Mouse (Mus musculus): ENCODE measurements at regions not wholly inside any gene's neighbourhood (a gene's known extent, or its start where the extent isn't known, plus 50 kb on each side); places are given as distances from the start of the nearest gene placed in this dataset.

DNA sequence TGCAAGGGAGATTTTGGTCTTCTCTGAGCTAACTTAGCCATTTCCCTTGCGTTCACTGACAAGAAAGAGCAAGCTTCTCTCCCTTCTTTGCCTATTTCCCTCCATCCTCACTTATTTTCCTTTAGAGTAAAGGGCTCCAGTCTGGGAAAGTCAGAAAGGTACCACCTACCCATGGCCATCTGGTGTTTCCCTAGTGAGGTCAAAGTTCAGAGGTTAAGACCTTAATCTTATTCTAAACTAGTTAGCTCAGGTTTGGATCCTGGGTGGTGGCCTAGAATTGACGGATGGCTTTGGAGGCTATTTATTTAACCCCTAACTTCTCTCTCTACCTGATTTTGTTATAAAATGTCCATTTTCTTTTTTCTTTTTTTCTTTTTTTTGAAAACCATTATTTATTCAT lies 472.6 kb upstream of the Sall1 start:
- H3K4me2 ChIP-seq (ENCODE audit: low read depth, low read length), result no peak overlapping the region
- no peak overlapping the region for H3K9ac ChIP-seq (ENCODE audit: low read depth, low read length)
- H3K4me3 ChIP-seq (ENCODE audit: low read depth, low read length), result no peak overlapping the region
- no peaks in the 10 kb centered on the region for H3K9me3 ChIP-seq (replicated peaks; ENCODE audit: control insufficient read depth, low read length)
- ATAC-seq (ENCODE audit: low read depth), result no peak
- 69% methylated on average over 2 of the region's 2 CpGs for WGBS (ENCODE audit: insufficient replicate concordance)
- no peaks in the 10 kb centered on the region for H3K4me1 ChIP-seq (ENCODE audit: control insufficient read depth, low read depth, low read length)
- no peaks in the 10 kb centered on the region for H3K27me3 ChIP-seq (ENCODE audit: control insufficient read depth, insufficient read depth, low read depth, low read length)
- H3K36me3 ChIP-seq (ENCODE audit: control insufficient read depth, insufficient read depth), result no peaks in the 10 kb centered on the region
- H3K27ac ChIP-seq (ENCODE audit: low read length), result no peak overlapping the region

DNA sequence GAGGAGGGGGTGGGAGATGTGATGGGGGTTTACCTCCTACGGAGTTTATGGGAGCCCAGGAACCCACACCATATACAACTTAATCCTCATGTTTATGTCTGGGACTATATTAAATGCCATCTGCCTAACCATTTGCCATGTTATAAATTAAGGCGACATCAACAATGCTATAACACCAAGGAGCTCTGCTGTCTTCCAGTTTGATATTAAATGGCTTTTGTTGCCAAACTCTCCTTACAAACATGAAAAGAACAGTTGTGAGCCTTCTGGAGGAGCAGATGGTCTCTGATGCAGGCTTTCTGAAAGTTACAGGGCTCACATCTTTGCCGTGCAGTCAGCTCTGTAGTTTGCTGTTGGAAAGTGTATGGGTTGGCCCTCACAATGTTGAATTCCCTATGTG lies 470.3 kb upstream of the Sall1 start:
- Histone ChIP-seq H3K4me2 (ENCODE audit: low read depth, low read length) (no peak overlapping the region), H3K36me3 (ENCODE audit: control insufficient read depth, insufficient read depth) (no peaks in the 10 kb centered on the region), H3K4me1 (ENCODE audit: control insufficient read depth, low read depth, low read length) (no peaks in the 10 kb centered on the region), H3K27ac (ENCODE audit: low read length) (no peak overlapping the region), H3K4me3 (ENCODE audit: low read depth, low read length) (no peak overlapping the region), H3K9me3 (replicated peaks; ENCODE audit: control insufficient read depth, low read length) (no peaks in the 10 kb centered on the region), H3K27me3 (ENCODE audit: control insufficient read depth, insufficient read depth, low read depth, low read length) (no peaks in the 10 kb centered on the region), H3K9ac (ENCODE audit: low read depth, low read length) (no peak overlapping the region)
- 53% methylated on average over 3 of the region's 3 CpGs for WGBS (ENCODE audit: insufficient replicate concordance)
- no peak for ATAC-seq (ENCODE audit: low read depth)

DNA sequence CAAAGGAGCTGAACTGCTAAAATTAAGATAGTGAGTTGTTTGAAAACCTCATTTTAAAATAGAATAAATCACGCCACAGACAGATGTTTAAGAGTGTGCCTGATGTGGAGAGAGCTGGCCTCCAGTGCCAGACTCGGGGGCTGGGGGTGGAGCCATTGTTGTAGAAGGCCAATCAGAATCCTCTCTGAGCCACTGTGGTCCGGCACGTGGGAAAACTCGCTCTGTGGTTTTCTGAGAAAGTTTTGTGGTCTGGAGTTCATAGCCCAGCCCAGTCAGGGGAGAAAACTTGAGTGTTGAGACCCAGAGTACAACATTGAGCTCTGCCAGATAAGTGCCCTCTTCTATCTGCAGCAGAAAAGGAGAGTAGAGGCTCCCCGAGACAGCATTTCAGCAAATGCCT lies 463.7 kb upstream of the Sall1 start:
- H3K27me3 ChIP-seq (ENCODE audit: control insufficient read depth, insufficient read depth, low read depth, low read length), result no peaks in the 10 kb centered on the region
- no peaks in the 10 kb centered on the region for H3K36me3 ChIP-seq (ENCODE audit: control insufficient read depth, insufficient read depth)
- no peak overlapping the region for H3K4me3 ChIP-seq (ENCODE audit: low read depth, low read length)
- no peaks in the 10 kb centered on the region for H3K9me3 ChIP-seq (replicated peaks; ENCODE audit: control insufficient read depth, low read length)
- H3K27ac ChIP-seq (ENCODE audit: low read length), result no peak overlapping the region
- WGBS (ENCODE audit: insufficient replicate concordance), result 16% methylated on average over 6 of the region's 6 CpGs
- ATAC-seq (ENCODE audit: low read depth), result no peak
- no peak overlapping the region for H3K9ac ChIP-seq (ENCODE audit: low read depth, low read length)
- H3K4me2 ChIP-seq (ENCODE audit: low read depth, low read length), result no peak overlapping the region
- H3K4me1 ChIP-seq (ENCODE audit: control insufficient read depth, low read depth, low read length), result no peaks in the 10 kb centered on the region

DNA sequence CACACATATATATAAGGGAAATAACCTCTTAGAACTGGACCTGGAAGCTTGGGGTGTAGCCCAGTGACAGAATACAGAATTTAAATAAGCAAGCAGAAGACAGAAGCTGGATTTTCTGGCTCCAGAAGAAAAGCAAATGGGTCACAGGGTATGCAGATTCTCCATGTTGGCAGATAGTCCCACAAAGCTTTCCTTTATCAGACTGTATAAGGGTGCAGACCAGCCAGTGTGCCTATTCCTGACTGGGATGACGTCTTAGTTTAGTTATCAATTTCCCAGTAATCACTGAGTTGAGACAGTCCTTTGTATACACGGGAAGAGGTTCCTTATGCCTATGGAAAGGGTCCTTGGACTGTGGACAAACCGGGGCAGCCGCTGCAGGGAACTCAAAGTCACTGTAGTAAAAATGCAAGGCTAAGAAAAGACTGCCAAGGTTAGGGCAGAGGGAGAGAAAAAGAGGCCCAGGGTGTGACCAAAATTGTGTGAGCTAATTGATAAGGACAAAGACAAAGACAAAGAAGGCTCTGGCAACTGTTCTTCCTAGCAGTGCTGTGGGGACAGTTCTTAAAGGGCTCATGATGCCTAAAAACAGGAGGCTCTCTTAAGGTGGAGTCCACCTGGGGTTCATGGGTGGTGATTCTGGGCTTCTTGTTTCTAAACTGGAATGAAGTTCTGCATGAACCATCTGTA lies 459.7 kb upstream of the Sall1 start:
- no peaks in the 10 kb centered on the region for H3K27me3 ChIP-seq (ENCODE audit: control insufficient read depth, insufficient read depth, low read depth, low read length)
- ATAC-seq (ENCODE audit: low read depth), result no peak
- no peaks in the 10 kb centered on the region for H3K36me3 ChIP-seq (ENCODE audit: control insufficient read depth, insufficient read depth)
- no peak overlapping the region for H3K4me2 ChIP-seq (ENCODE audit: low read depth, low read length)
- no peak overlapping the region for H3K27ac ChIP-seq (ENCODE audit: low read length)
- no peak overlapping the region for H3K4me3 ChIP-seq (ENCODE audit: low read depth, low read length)
- WGBS (ENCODE audit: insufficient replicate concordance), result 51% methylated on average over 4 of the region's 4 CpGs
- no peaks in the 10 kb centered on the region for H3K4me1 ChIP-seq (ENCODE audit: control insufficient read depth, low read depth, low read length)
- no peaks in the 10 kb centered on the region for H3K9me3 ChIP-seq (replicated peaks; ENCODE audit: control insufficient read depth, low read length)
- H3K9ac ChIP-seq (ENCODE audit: low read depth, low read length), result no peak overlapping the region

DNA sequence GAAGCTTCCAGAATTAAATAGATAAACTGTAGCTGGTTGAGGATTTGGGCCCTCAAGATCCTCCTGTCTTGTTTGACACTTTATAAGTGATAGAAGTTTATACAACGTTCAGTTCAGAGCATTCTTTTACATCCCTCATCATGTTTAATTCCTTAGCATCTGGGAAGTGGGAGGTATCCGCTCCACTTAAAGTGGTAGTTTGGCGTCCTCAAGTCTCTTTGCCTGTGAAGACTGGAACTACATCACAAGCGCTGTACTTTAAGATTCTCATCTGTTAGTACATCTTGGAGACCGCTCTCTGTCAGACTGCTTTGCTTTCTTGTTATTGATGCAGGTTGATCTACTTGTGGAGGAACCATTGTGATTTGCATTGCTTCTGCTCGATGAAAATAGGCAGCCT lies 459.1 kb upstream of the Sall1 start:
- WGBS (ENCODE audit: insufficient replicate concordance), result 72% methylated on average over 6 of the region's 6 CpGs
- H3K36me3 ChIP-seq (ENCODE audit: control insufficient read depth, insufficient read depth), result no peaks in the 10 kb centered on the region
- ATAC-seq (ENCODE audit: low read depth), result no peak
- no peaks in the 10 kb centered on the region for H3K9me3 ChIP-seq (replicated peaks; ENCODE audit: control insufficient read depth, low read length)
- no peaks in the 10 kb centered on the region for H3K4me1 ChIP-seq (ENCODE audit: control insufficient read depth, low read depth, low read length)
- no peak overlapping the region for H3K9ac ChIP-seq (ENCODE audit: low read depth, low read length)
- H3K27me3 ChIP-seq (ENCODE audit: control insufficient read depth, insufficient read depth, low read depth, low read length), result no peaks in the 10 kb centered on the region
- H3K4me2 ChIP-seq (ENCODE audit: low read depth, low read length), result no peak overlapping the region
- no peak overlapping the region for H3K4me3 ChIP-seq (ENCODE audit: low read depth, low read length)
- H3K27ac ChIP-seq (ENCODE audit: low read length), result no peak overlapping the region

DNA sequence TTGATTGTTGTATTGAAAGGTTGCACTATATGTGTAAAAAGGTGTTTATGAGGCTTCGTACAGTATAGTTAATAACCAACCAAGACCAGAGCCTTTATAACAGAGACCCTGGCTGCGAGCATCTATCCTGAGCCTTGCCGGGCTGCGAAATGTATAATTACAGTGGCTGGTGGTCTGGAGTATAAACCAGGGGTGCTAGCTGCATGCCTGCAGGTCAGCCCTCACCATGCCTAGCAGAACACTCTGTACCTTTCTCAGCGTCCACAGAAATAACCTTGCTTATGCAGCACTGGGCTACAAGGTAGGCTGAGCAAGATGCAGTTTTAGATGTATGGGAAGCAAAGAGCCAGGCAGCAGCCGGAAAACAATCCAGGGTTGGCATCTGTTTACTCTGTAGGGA lies 457.8 kb upstream of the Sall1 start:
- Histone ChIP-seq H3K36me3 (ENCODE audit: control insufficient read depth, insufficient read depth) (no peaks in the 10 kb centered on the region), H3K4me3 (ENCODE audit: low read depth, low read length) (no peak overlapping the region), H3K27ac (ENCODE audit: low read length) (no peak overlapping the region), H3K27me3 (ENCODE audit: control insufficient read depth, insufficient read depth, low read depth, low read length) (no peaks in the 10 kb centered on the region), H3K9ac (ENCODE audit: low read depth, low read length) (no peak overlapping the region), H3K4me2 (ENCODE audit: low read depth, low read length) (no peak overlapping the region), H3K9me3 (replicated peaks; ENCODE audit: control insufficient read depth, low read length) (no peaks in the 10 kb centered on the region), H3K4me1 (ENCODE audit: control insufficient read depth, low read depth, low read length) (no peaks in the 10 kb centered on the region)
- ATAC-seq (ENCODE audit: low read depth), result no peak
- WGBS (ENCODE audit: insufficient replicate concordance), result 72% methylated on average over 6 of the region's 6 CpGs

DNA sequence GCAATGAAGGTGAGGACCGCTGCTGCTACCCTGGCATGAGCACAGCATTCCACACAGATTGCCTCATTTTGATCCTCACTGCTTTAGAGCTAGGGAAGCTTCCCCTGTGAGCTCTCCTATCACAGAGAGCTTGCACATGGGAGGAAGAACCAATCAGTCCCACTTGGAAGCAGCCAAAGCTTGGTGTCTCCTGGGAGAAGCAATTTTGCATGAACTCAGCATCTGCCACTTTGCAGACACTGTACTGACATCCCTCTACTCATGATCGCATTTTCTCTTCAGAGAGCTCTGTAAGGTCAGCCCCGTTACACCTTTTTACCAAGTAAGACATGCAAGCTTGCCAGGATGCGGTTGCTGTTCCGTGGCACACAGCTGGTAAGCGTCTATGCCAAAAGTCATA lies 455.9 kb upstream of the Sall1 start:
- Histone ChIP-seq H3K27ac (ENCODE audit: low read length) (no peak overlapping the region), H3K4me2 (ENCODE audit: low read depth, low read length) (no peak overlapping the region), H3K9ac (ENCODE audit: low read depth, low read length) (no peak overlapping the region), H3K9me3 (replicated peaks; ENCODE audit: control insufficient read depth, low read length) (no peaks in the 10 kb centered on the region), H3K4me3 (ENCODE audit: low read depth, low read length) (no peak overlapping the region), H3K4me1 (ENCODE audit: control insufficient read depth, low read depth, low read length) (no peaks in the 10 kb centered on the region), H3K36me3 (ENCODE audit: control insufficient read depth, insufficient read depth) (no peaks in the 10 kb centered on the region), H3K27me3 (ENCODE audit: control insufficient read depth, insufficient read depth, low read depth, low read length) (no peaks in the 10 kb centered on the region)
- no peak for ATAC-seq (ENCODE audit: low read depth)
- 73% methylated on average over 6 of the region's 6 CpGs for WGBS (ENCODE audit: insufficient replicate concordance)

DNA sequence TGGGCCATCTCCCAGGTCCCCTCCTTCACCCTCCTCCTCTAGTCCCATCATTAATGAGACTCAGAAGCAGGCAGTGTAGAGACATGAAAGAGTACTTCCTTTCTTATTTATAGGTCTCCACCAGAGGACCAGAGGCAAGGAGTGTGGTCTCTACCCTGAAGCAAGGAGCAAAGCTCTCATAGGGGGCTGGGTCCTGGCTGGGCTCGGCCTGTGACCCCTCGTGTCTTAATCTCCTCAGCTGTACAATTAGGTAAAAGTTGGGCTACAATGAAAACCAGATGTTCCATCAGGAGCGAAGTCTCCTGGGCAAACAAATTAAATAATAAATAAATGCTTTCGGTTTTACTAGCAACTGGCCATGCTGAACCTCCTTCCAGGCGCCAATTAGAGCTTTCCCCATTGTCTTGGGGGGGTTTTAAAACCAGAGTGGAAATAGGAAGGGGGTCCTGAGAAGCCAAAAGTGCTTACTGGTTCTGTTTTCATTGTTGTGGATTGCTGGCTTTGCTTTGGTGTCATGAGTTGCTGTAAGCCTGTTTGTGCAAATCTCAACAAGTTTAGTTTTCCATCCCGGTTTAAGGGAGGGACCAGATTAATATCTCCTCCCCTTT lies 454.2 kb upstream of the Sall1 start:
- ATAC-seq (ENCODE audit: low read depth), result no peak
- H3K36me3 ChIP-seq (ENCODE audit: control insufficient read depth, insufficient read depth), result no peaks in the 10 kb centered on the region
- no peaks in the 10 kb centered on the region for H3K27me3 ChIP-seq (ENCODE audit: control insufficient read depth, insufficient read depth, low read depth, low read length)
- 59% methylated on average over 6 of the region's 6 CpGs for WGBS (ENCODE audit: insufficient replicate concordance)
- H3K4me1 ChIP-seq (ENCODE audit: control insufficient read depth, low read depth, low read length), result no peaks in the 10 kb centered on the region
- H3K9me3 ChIP-seq (replicated peaks; ENCODE audit: control insufficient read depth, low read length), result no peaks in the 10 kb centered on the region
- no peak overlapping the region for H3K4me3 ChIP-seq (ENCODE audit: low read depth, low read length)
- no peak overlapping the region for H3K9ac ChIP-seq (ENCODE audit: low read depth, low read length)
- no peak overlapping the region for H3K4me2 ChIP-seq (ENCODE audit: low read depth, low read length)
- H3K27ac ChIP-seq (ENCODE audit: low read length), result no peak overlapping the region

DNA sequence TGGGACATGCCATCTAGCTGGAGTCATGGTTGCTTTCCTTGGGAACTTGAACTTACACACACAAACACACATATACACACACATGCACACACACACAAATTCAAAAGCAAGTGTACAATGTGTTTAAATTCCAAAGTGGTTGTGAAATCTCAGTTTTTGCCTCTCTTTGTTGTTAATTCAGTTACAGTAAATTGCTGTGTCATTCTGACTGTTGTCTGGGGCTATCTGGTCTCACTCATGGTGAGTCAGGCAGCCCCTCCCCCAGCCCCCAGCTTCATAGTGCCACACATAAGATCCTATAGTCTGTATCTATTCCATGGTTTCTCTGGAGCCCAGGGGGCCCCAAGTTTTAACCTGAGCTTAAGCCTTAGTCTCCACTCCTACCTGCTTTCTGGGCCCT lies 448.4 kb upstream of the Sall1 start:
- no peak overlapping the region for H3K4me2 ChIP-seq (ENCODE audit: low read depth, low read length)
- H3K27ac ChIP-seq (ENCODE audit: low read length), result no peak overlapping the region
- H3K4me3 ChIP-seq (ENCODE audit: low read depth, low read length), result no peak overlapping the region
- no peak for ATAC-seq (ENCODE audit: low read depth)
- H3K27me3 ChIP-seq (ENCODE audit: control insufficient read depth, insufficient read depth, low read depth, low read length), result no peaks in the 10 kb centered on the region
- no peak overlapping the region for H3K9ac ChIP-seq (ENCODE audit: low read depth, low read length)
- H3K4me1 ChIP-seq (ENCODE audit: control insufficient read depth, low read depth, low read length), result no peaks in the 10 kb centered on the region
- H3K9me3 ChIP-seq (replicated peaks; ENCODE audit: control insufficient read depth, low read length), result no peaks in the 10 kb centered on the region
- H3K36me3 ChIP-seq (ENCODE audit: control insufficient read depth, insufficient read depth), result no peaks in the 10 kb centered on the region
